Mouse (Mus musculus): ENCODE measurements at regions not wholly inside any gene's neighbourhood (a gene's known extent, or its start where the extent isn't known, plus 50 kb on each side); places are given as distances from the start of the nearest gene placed in this dataset.

DNA sequence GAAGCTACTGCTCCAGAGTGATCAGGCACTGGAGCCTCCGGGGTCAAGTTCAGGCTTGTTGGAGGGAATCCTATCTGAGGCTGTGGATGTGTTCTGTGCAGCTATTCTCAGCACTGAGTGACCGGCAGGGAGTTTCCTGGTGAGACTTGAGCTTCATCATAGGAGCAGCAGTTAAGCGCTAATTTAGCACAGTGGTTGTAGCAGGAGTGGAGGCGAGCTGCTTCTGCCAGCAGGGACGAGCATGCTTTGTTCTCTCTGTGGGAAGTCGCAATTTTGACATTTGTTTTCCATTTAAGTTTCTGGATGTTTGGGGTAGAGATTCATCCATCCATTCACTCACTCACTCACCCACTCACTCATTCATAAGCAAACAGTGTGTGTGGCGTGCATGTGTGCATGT, 144.4 kb upstream of the Rbfox1 start:
- TF ChIP-seq POLR2A (IDR thresholded peaks at IDR 0.05; ENCODE audit: low read depth, low read length): no peak
- TF ChIP-seq CTCF (conservative IDR thresholded peaks at IDR 0.05; ENCODE audit: insufficient read depth, insufficient read length, low read depth, low read length): no peak
